Mouse (Mus musculus): Measurements from ENCODE around the gene Renbp. TPM values are rescaled to one million over a fixed set of nuclear protein-coding genes. Genes with fewer than 3 reads are reported as not detected.

Renbp gene
- polyA plus RNA-seq (2015; fragmentation: Nextera tagmentation; extraction: Ambion mirVana) = 49.5 and 55.0 TPM in 2 replicates

- peak; percentile 90 for ATAC-seq (ENCODE audit: insufficient read depth, low FRiP score, low read depth)
- Histone ChIP-seq H3K36me3 (no peaks in the 10 kb centered on the region), H3K9ac (no peak within 1 kb of the TSS), H3K4me3 (replicated peaks) (peak within 1 kb of the TSS; percentile 38), H3K4me1 (no peaks in the 10 kb centered on the region), H3K27me3 (replicated peaks) (no peaks in the 10 kb centered on the region), H3K9me3 (no peaks in the 10 kb centered on the region), H3K27ac (no peak within 1 kb of the TSS), H3K4me2 (peak within 1 kb of the TSS; percentile 41)
- WGBS = 36% methylated on average over 17 of the region's 17 CpGs
Observed at GRCm38 (mm10) chrX:73930402-73931062, at the start of gene Renbp. Renbp (minus strand) TSS chrX:73930850.

GRCm38 (mm10) chrX:73977783-73978182 lies 47.1 kb upstream of the Renbp start:
- Histone ChIP-seq H3K4me3 (replicated peaks) (no peak overlapping the region), H3K36me3 (no peaks in the 10 kb centered on the region), H3K9me3 (no peaks in the 10 kb centered on the region), H3K4me2 (no peak overlapping the region), H3K9ac (no peak overlapping the region), H3K27me3 (replicated peaks) (no peaks in the 10 kb centered on the region), H3K27ac (no peak overlapping the region), H3K4me1 (no peaks in the 10 kb centered on the region)
- no peak for ATAC-seq (ENCODE audit: insufficient read depth, low FRiP score, low read depth)
- 41% methylated on average over 1 of the region's 1 CpGs for WGBS

GRCm38 (mm10) chrX:73976283-73976682 lies 45.6 kb upstream of the Renbp start:
- Histone ChIP-seq H3K27me3 (replicated peaks) (no peaks in the 10 kb centered on the region), H3K27ac (no peak overlapping the region), H3K9me3 (no peaks in the 10 kb centered on the region), H3K4me2 (no peak overlapping the region), H3K36me3 (no peaks in the 10 kb centered on the region), H3K9ac (no peak overlapping the region), H3K4me1 (no peaks in the 10 kb centered on the region), H3K4me3 (replicated peaks) (no peak overlapping the region)
- 85% methylated on average over 2 of the region's 2 CpGs for WGBS
- ATAC-seq (ENCODE audit: insufficient read depth, low FRiP score, low read depth) = no peak

- 78% methylated on average over 4 of the region's 4 CpGs for WGBS
- Histone ChIP-seq H3K4me1 (no peaks in the 10 kb centered on the region), H3K27ac (no peak overlapping the region), H3K4me2 (no peak overlapping the region), H3K9me3 (no peaks in the 10 kb centered on the region), H3K4me3 (replicated peaks) (no peak overlapping the region), H3K36me3 (no peaks in the 10 kb centered on the region), H3K27me3 (replicated peaks) (no peaks in the 10 kb centered on the region), H3K9ac (no peak overlapping the region)
- ATAC-seq (ENCODE audit: insufficient read depth, low FRiP score, low read depth) = no peak
Observed at GRCm38 (mm10) chrX:73972774-73973173, 42.1 kb upstream of the Renbp start.

GRCm38 (mm10) chrX:73970781-73971180 lies 40.1 kb upstream of the Renbp start:
- Histone ChIP-seq H3K4me1 (no peaks in the 10 kb centered on the region), H3K36me3 (no peaks in the 10 kb centered on the region), H3K9ac (no peak overlapping the region), H3K27me3 (replicated peaks) (no peaks in the 10 kb centered on the region), H3K4me3 (replicated peaks) (no peak overlapping the region), H3K9me3 (no peaks in the 10 kb centered on the region), H3K27ac (no peak overlapping the region), H3K4me2 (no peak overlapping the region)
- ATAC-seq (ENCODE audit: insufficient read depth, low FRiP score, low read depth) = no peak

- no peak overlapping the region for H3K27ac ChIP-seq
- no peaks in the 10 kb centered on the region for H3K36me3 ChIP-seq
- H3K9me3 ChIP-seq = no peaks in the 10 kb centered on the region
- H3K9ac ChIP-seq = no peak overlapping the region
- H3K4me1 ChIP-seq = no peaks in the 10 kb centered on the region
- no peak for ATAC-seq (ENCODE audit: insufficient read depth, low FRiP score, low read depth)
- H3K4me3 ChIP-seq (replicated peaks) = no peak overlapping the region
- 77% methylated on average over 2 of the region's 2 CpGs for WGBS
- H3K4me2 ChIP-seq = no peak overlapping the region
- no peaks in the 10 kb centered on the region for H3K27me3 ChIP-seq (replicated peaks)
Observed at GRCm38 (mm10) chrX:73969729-73970128, 39.1 kb upstream of the Renbp start.

- Histone ChIP-seq H3K4me3 (replicated peaks) (no peak overlapping the region), H3K9ac (no peak overlapping the region), H3K36me3 (no peaks in the 10 kb centered on the region), H3K4me2 (no peak overlapping the region), H3K27me3 (replicated peaks) (no peaks in the 10 kb centered on the region), H3K9me3 (no peaks in the 10 kb centered on the region), H3K4me1 (peaks cover 6% of the 10 kb centered on the region; the same call in 1 of the 2 replicates), H3K27ac (no peak overlapping the region)
- ATAC-seq (ENCODE audit: insufficient read depth, low FRiP score, low read depth) = no peak
- WGBS = 89% methylated on average over 1 of the region's 1 CpGs
Observed at GRCm38 (mm10) chrX:73969167-73969566, 38.5 kb upstream of the Renbp start.

- Histone ChIP-seq H3K4me2 (peak overlapping the region; percentile 45), H3K27me3 (replicated peaks) (no peaks in the 10 kb centered on the region), H3K9me3 (no peaks in the 10 kb centered on the region), H3K36me3 (no peaks in the 10 kb centered on the region), H3K9ac (peak overlapping the region; percentile 13; the same call in 1 of the 2 replicates), H3K27ac (peak overlapping the region; percentile 99), H3K4me3 (replicated peaks) (peak overlapping the region; percentile 64), H3K4me1 (peaks cover 12% of the 10 kb centered on the region; the same call in 1 of the 2 replicates)
- 13% methylated on average over 60 of the region's 60 CpGs for WGBS
- peak; percentile 82 for ATAC-seq (ENCODE audit: insufficient read depth, low FRiP score, low read depth)
Observed at GRCm38 (mm10) chrX:73967177-73968075, 36.8 kb upstream of the Renbp start.

GRCm38 (mm10) chrX:73966248-73967176 lies 35.9 kb upstream of the Renbp start, which contains the start of gene Hcfc1:
Hcfc1 (minus strand) TSS chrX:73966357.
- Histone ChIP-seq H3K4me1 (peaks cover 12% of the 10 kb centered on the region; the same call in 1 of the 2 replicates), H3K9ac (peak within 1 kb of the TSS; percentile 56; the same call in 1 of the 2 replicates), H3K36me3 (no peaks in the 10 kb centered on the region), H3K4me2 (peak within 1 kb of the TSS; percentile 62), H3K27ac (peak within 1 kb of the TSS; percentile 99), H3K4me3 (replicated peaks) (peak within 1 kb of the TSS; percentile 64), H3K27me3 (replicated peaks) (no peaks in the 10 kb centered on the region), H3K9me3 (no peaks in the 10 kb centered on the region)
- WGBS = 14% methylated on average over 57 of the region's 58 CpGs
- ATAC-seq (ENCODE audit: insufficient read depth, low FRiP score, low read depth) = peak; percentile 71

- ATAC-seq (ENCODE audit: insufficient read depth, low FRiP score, low read depth) = no peak
- H3K36me3 ChIP-seq = no peaks in the 10 kb centered on the region
- H3K4me3 ChIP-seq (replicated peaks) = peak overlapping the region; percentile 64
- H3K27ac ChIP-seq = peak overlapping the region; percentile 99; the same call in 1 of the 2 replicates
- H3K27me3 ChIP-seq (replicated peaks) = no peaks in the 10 kb centered on the region
- peaks cover 12% of the 10 kb centered on the region; the same call in 1 of the 2 replicates for H3K4me1 ChIP-seq
- 23% methylated on average over 20 of the region's 20 CpGs for WGBS
- no peak overlapping the region; the same call in 1 of the 2 replicates for H3K9ac ChIP-seq
- H3K4me2 ChIP-seq = peak overlapping the region; percentile 62
- no peaks in the 10 kb centered on the region for H3K9me3 ChIP-seq
Observed at GRCm38 (mm10) chrX:73965307-73965706, 34.7 kb upstream of the Renbp start.

GRCm38 (mm10) chrX:73964363-73964762 lies 33.7 kb upstream of the Renbp start:
- Histone ChIP-seq H3K4me2 (peak overlapping the region; percentile 62), H3K4me3 (replicated peaks) (peak overlapping the region; percentile 64), H3K36me3 (no peaks in the 10 kb centered on the region), H3K27ac (no peak overlapping the region), H3K9me3 (no peaks in the 10 kb centered on the region), H3K4me1 (peaks cover 12% of the 10 kb centered on the region; the same call in 1 of the 2 replicates), H3K9ac (no peak overlapping the region), H3K27me3 (replicated peaks) (no peaks in the 10 kb centered on the region)
- 43% methylated on average over 3 of the region's 3 CpGs for WGBS
- no peak for ATAC-seq (ENCODE audit: insufficient read depth, low FRiP score, low read depth)
